Mouse (Mus musculus): ENCODE data around the gene Rccd1.

- TF ChIP-seq CTCF (IDR thresholded peaks at IDR 0.05) (peak; percentile 86), EP300 (IDR thresholded peaks at IDR 0.05) (no peak)
Observed at GRCm38 (mm10) chr7:80342858-80343257, 18.6 kb upstream of the Rccd1 start, which contains the start of gene Hddc3.

Measured in lung, postnatal 0 days (tissue).